Mouse (Mus musculus) heart, embryonic 11.5 days (tissue): ENCODE measurements at regions not wholly inside any gene's neighbourhood (a gene's known extent, or its start where the extent isn't known, plus 50 kb on each side); places are given as distances from the start of the nearest gene placed in this dataset.

ENCODE experiments used
- ATAC-seq: fragments of 200-750 bp; cut with Nextera tagmentation; replicated peaks from 2 replicates; pipeline ENCODE4 v1.8.0; 2017; ENCODE audit warnings: moderate library complexity; ENCODE audit not compliant: insufficient number of reproducible peaks, low FRiP score, low TSS enrichment
- H3K27ac ChIP-seq: fragments of 300-500 bp; sonication (generic); 2 replicates; pipeline ENCODE4 v1.5.1; 2014; ENCODE audit warnings: mild to moderate bottlenecking, low read depth, low read length
- H3K27me3 ChIP-seq: fragments of 300-500 bp; sonication (generic); 2 replicates; pipeline ENCODE4 v1.6.1; 2014; ENCODE audit warnings: mild to moderate bottlenecking, low read length, mixed read lengths; ENCODE audit not compliant: control insufficient read depth, insufficient read depth
- H3K36me3 ChIP-seq: fragments of 300-500 bp; sonication (generic); 2 replicates; pipeline ENCODE4 v1.6.1; 2014; ENCODE audit warnings: mild to moderate bottlenecking, low read length, moderate library complexity, mixed read lengths; ENCODE audit not compliant: control insufficient read depth, insufficient read depth
- H3K4me1 ChIP-seq: fragments of 300-500 bp; sonication (generic); 2 replicates; pipeline ENCODE4 v1.6.1; 2014; ENCODE audit warnings: low read length; ENCODE audit not compliant: control insufficient read depth, insufficient read depth
- H3K4me2 ChIP-seq: fragments of 300-500 bp; sonication (generic); 2 replicates; pipeline ENCODE4 v1.6.1; 2014; ENCODE audit warnings: mild to moderate bottlenecking, moderate library complexity
- H3K4me3 ChIP-seq: fragments of 300-500 bp; sonication (generic); 2 replicates; pipeline ENCODE4 v1.5.1; 2014; ENCODE audit warnings: low read depth, low read length
- H3K9ac ChIP-seq: fragments of 300-500 bp; sonication (generic); 2 replicates; pipeline ENCODE4 v1.6.1; 2014; ENCODE audit warnings: mild to moderate bottlenecking, low read depth, low read length, moderate library complexity
- H3K9me3 ChIP-seq: fragments of 300-500 bp; sonication (generic); replicated peaks from 2 replicates; pipeline ENCODE4 v1.6.1; 2016; ENCODE audit warnings: low read length; ENCODE audit not compliant: control insufficient read depth
- WGBS: fragments of 180-500 bp; shearing (Covaris S2); extraction: QIAGEN DNeasy Blood & Tissue Kit; methylation state at CpG from one replicate; pipeline ENCODE4 v1.1.7; 2014; ENCODE audit not compliant: insufficient replicate concordance; 5-methylcytosine and 5-hydroxymethylcytosine counted together

- H3K4me2 ChIP-seq = no peak overlapping the region
- 82% methylated on average over 5 of the region's 5 CpGs for WGBS
- no peaks in the 10 kb centered on the region for H3K4me1 ChIP-seq
- H3K9me3 ChIP-seq = peaks cover 4% of the 10 kb centered on the region; the same call in 1 of the 2 replicates
- H3K27ac ChIP-seq = no peak overlapping the region
- H3K27me3 ChIP-seq = no peaks in the 10 kb centered on the region
- H3K9ac ChIP-seq = no peak overlapping the region
- no peak overlapping the region for H3K4me3 ChIP-seq
- ATAC-seq = no peak
- H3K36me3 ChIP-seq = no peaks in the 10 kb centered on the region
These were observed 144.6 kb downstream of the Gas1 start for GRCm38 (mm10) chr13:60032586-60032985.

GRCm38 (mm10) chr13:60029591-60029990 is 147.6 kb downstream of the Gas1 start:
- WGBS = 87% methylated on average over 9 of the region's 9 CpGs

GRCm38 (mm10) chr13:60020175-60020487 is 157.0 kb downstream of the Gas1 start:
- ATAC-seq = no peak
- Histone ChIP-seq H3K9me3 (no peaks in the 10 kb centered on the region), H3K27ac (no peak overlapping the region), H3K9ac (no peak overlapping the region), H3K4me1 (peaks cover 2% of the 10 kb centered on the region; the same call in 1 of the 2 replicates), H3K4me3 (no peak overlapping the region), H3K27me3 (no peaks in the 10 kb centered on the region), H3K36me3 (no peaks in the 10 kb centered on the region), H3K4me2 (no peak overlapping the region)
- WGBS = 47% methylated on average over 5 of the region's 5 CpGs

More at GRCm38 (mm10) chr13:60029591-60029990, 147.6 kb downstream of the Gas1 start:
- Histone ChIP-seq H3K4me3 (no peak overlapping the region), H3K36me3 (no peaks in the 10 kb centered on the region), H3K4me2 (no peak overlapping the region), H3K9ac (no peak overlapping the region), H3K9me3 (peaks cover 4% of the 10 kb centered on the region; the same call in 1 of the 2 replicates), H3K4me1 (no peaks in the 10 kb centered on the region), H3K27me3 (no peaks in the 10 kb centered on the region), H3K27ac (no peak overlapping the region)
- no peak for ATAC-seq

GRCm38 (mm10) chr13:60019291-60020174 is 157.6 kb downstream of the Gas1 start:
- H3K4me2 ChIP-seq = no peak overlapping the region
- ATAC-seq = no peak
- WGBS = 24% methylated on average over 13 of the region's 13 CpGs

DNA sequence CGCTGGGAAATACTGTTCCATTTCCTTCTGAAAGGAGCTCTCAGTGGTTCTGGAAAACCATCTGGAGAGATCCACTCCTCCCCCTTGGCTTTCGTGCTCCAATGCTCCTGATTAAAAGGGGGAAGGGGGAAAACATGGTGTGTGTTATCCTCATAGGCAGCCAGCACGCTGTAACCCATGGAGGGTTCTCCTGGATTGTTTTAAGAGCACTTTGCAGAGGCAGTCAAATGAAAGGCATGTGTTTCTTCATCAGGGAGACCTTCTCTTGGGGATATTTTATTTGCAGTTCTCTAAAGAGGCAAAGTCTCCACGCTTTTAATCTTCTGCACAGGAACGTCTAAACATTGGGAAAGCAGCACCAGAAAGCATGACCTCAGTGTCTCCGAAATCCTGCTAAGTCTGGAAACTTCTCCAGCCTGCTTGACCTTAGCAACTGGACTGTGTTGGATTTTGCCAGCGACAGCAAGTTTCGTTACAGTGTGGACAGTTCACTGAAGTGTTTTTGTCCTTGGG is 161.3 kb downstream of the Gas1 start:
- WGBS = 63% methylated on average over 8 of the region's 8 CpGs
- Histone ChIP-seq H3K27ac (no peak overlapping the region), H3K36me3 (no peaks in the 10 kb centered on the region), H3K4me2 (no peak overlapping the region), H3K27me3 (no peaks in the 10 kb centered on the region), H3K9ac (no peak overlapping the region), H3K4me1 (peaks cover 2% of the 10 kb centered on the region; the same call in 1 of the 2 replicates), H3K9me3 (no peaks in the 10 kb centered on the region), H3K4me3 (no peak overlapping the region)
- no peak for ATAC-seq

More at GRCm38 (mm10) chr13:60019291-60020174, 157.6 kb downstream of the Gas1 start:
- H3K36me3 ChIP-seq = no peaks in the 10 kb centered on the region
- H3K27ac ChIP-seq = no peak overlapping the region
- peaks cover 2% of the 10 kb centered on the region; the same call in 1 of the 2 replicates for H3K4me1 ChIP-seq
- no peaks in the 10 kb centered on the region for H3K27me3 ChIP-seq
- H3K9ac ChIP-seq = no peak overlapping the region
- no peak overlapping the region for H3K4me3 ChIP-seq
- H3K9me3 ChIP-seq = no peaks in the 10 kb centered on the region

DNA sequence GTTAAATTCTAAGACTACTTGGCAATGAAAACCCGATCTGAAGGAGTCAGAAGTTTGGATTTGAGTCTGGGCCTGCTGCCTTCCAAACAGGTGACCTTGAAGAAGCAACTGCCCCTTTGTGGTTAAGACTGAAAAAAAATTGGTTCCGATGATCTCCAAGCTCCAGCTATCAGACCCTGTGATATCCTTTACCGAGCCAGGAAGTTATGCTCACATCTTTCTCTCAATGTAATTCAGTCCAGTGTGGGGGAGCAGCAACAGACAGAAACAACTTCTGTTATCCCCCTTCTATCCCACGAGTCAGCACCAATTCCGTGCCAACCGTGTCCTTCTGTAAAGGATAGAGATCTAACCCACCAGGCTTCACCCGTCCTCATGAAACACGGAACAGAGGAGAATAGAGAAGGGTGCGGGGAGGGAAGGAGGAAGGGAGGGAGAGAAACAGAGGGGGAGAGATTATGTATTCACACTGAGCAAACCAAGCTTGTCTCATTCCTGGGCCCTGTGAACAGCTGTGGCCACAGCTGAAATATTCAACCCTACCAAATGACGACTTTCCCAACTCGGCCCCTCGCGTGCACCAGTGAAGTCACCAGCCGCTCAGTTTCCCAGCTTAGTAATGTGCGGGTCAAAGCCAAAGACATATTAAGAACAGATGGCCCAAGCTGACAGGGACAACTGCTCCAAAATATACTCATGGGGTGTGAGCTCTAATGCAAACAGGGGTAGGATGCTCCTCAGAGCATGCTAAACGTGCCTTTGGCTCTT is 164.9 kb downstream of the Gas1 start:
- H3K4me1 ChIP-seq = peaks cover 7% of the 10 kb centered on the region
- no peaks in the 10 kb centered on the region for H3K9me3 ChIP-seq
- no peak overlapping the region for H3K4me2 ChIP-seq
- no peak overlapping the region for H3K27ac ChIP-seq
- no peak overlapping the region for H3K9ac ChIP-seq
- WGBS = 71% methylated on average over 16 of the region's 16 CpGs
- no peaks in the 10 kb centered on the region for H3K27me3 ChIP-seq
- ATAC-seq = no peak
- no peak overlapping the region for H3K4me3 ChIP-seq
- H3K36me3 ChIP-seq = no peaks in the 10 kb centered on the region

GRCm38 (mm10) chr13:60011092-60011491 is 166.1 kb downstream of the Gas1 start:
- Histone ChIP-seq H3K27me3 (no peaks in the 10 kb centered on the region), H3K36me3 (no peaks in the 10 kb centered on the region), H3K9me3 (no peaks in the 10 kb centered on the region), H3K9ac (no peak overlapping the region), H3K4me3 (no peak overlapping the region), H3K4me1 (peaks cover 7% of the 10 kb centered on the region), H3K4me2 (no peak overlapping the region), H3K27ac (no peak overlapping the region)
- 76% methylated on average over 2 of the region's 2 CpGs for WGBS
- no peak for ATAC-seq

DNA sequence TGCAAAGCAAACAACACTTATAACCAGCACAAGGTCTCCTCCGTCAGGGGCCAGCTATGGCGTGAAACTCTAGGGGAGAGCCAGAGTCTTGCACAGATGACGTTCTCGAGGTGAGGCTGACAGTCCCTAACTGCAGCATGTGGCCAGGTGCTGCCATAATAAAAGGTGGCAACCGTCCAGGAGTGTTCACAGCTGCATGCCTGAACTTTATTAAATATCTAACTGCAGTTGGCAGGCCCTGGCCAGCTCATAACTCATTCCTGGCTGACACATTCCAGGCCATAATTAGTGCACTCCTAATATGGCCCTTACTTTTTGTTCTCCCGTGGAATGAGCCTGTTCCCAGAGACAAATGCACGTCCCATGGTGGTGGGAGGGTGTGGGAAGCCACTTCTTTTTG is 169.6 kb downstream of the Gas1 start:
- Histone ChIP-seq H3K4me1 (peaks cover 7% of the 10 kb centered on the region), H3K4me3 (no peak overlapping the region), H3K27ac (peak overlapping the region; percentile 17; the same call in 1 of the 2 replicates), H3K36me3 (no peaks in the 10 kb centered on the region), H3K9ac (no peak overlapping the region), H3K27me3 (no peaks in the 10 kb centered on the region), H3K9me3 (no peaks in the 10 kb centered on the region), H3K4me2 (no peak overlapping the region)
- no peak for ATAC-seq
- 56% methylated on average over 7 of the region's 7 CpGs for WGBS
